Mouse (Mus musculus): ENCODE measurements around the gene Dnah12. TPM values are rescaled to one million over a fixed set of nuclear protein-coding genes. Genes with fewer than 3 reads are reported as not detected.
"Not testable (repeated sequence)": the region's sequence is repeated elsewhere in the genome, so short reads cannot be mapped to it uniquely, and the experiment has no call there.

Gene Dnah12
- polyA plus RNA-seq, 1 experiment from 2014 or later, result 0.12 TPM

GRCm38 (mm10) chr14:26690727-26691126, 2.3 kb upstream of the Dnah12 start:
- H3K27me3 ChIP-seq (ENCODE audit: control insufficient read depth, insufficient read depth, low read length), result no peaks in the 10 kb centered on the region
- no peaks in the 10 kb centered on the region for H3K9me3 ChIP-seq (ENCODE audit: control insufficient read depth, low read length)
- H3K27ac ChIP-seq (replicated peaks; ENCODE audit: low read depth, low read length), result no peak overlapping the region
- no peak for ATAC-seq (ENCODE audit: low FRiP score, low TSS enrichment)
- DNase-seq, result no peak
- H3K4me3 ChIP-seq (replicated peaks; ENCODE audit: low read depth, low read length), result no peak overlapping the region
- no peak overlapping the region for H3K4me2 ChIP-seq (ENCODE audit: low read length)
- H3K36me3 ChIP-seq (ENCODE audit: control insufficient read depth, insufficient read depth, low read length), result no peaks in the 10 kb centered on the region
- H3K9ac ChIP-seq (replicated peaks; ENCODE audit: low read length), result no peak overlapping the region
- H3K4me1 ChIP-seq (ENCODE audit: control insufficient read depth, insufficient read depth, low read length), result no peaks in the 10 kb centered on the region
- 72% methylated on average over 2 of the region's 2 CpGs for WGBS

GRCm38 (mm10) chr14:26691363-26691762, 1.7 kb upstream of the Dnah12 start:
- H3K9me3 ChIP-seq (ENCODE audit: control insufficient read depth, low read length), result no peaks in the 10 kb centered on the region
- no peaks in the 10 kb centered on the region for H3K27me3 ChIP-seq (ENCODE audit: control insufficient read depth, insufficient read depth, low read length)
- ATAC-seq (ENCODE audit: low FRiP score, low TSS enrichment) (no peak), DNase-seq (peak; percentile 1)
- WGBS, result 61% methylated on average over 2 of the region's 2 CpGs
- no peak overlapping the region for H3K27ac ChIP-seq (replicated peaks; ENCODE audit: low read depth, low read length)
- no peak overlapping the region for H3K9ac ChIP-seq (replicated peaks; ENCODE audit: low read length)
- H3K36me3 ChIP-seq (ENCODE audit: control insufficient read depth, insufficient read depth, low read length), result no peaks in the 10 kb centered on the region
- H3K4me1 ChIP-seq (ENCODE audit: control insufficient read depth, insufficient read depth, low read length), result no peaks in the 10 kb centered on the region
- no peak overlapping the region for H3K4me3 ChIP-seq (replicated peaks; ENCODE audit: low read depth, low read length)
- H3K4me2 ChIP-seq (ENCODE audit: low read length), result no peak overlapping the region

- Histone ChIP-seq H3K4me1 (ENCODE audit: control insufficient read depth, insufficient read depth, low read length) (no peaks in the 10 kb centered on the region), H3K4me3 (replicated peaks; ENCODE audit: low read depth, low read length) (no peak overlapping the region), H3K36me3 (ENCODE audit: control insufficient read depth, insufficient read depth, low read length) (no peaks in the 10 kb centered on the region), H3K9me3 (ENCODE audit: control insufficient read depth, low read length) (no peaks in the 10 kb centered on the region), H3K4me2 (ENCODE audit: low read length) (no peak overlapping the region), H3K9ac (replicated peaks; ENCODE audit: low read length) (no peak overlapping the region), H3K27me3 (ENCODE audit: control insufficient read depth, insufficient read depth, low read length) (no peaks in the 10 kb centered on the region), H3K27ac (replicated peaks; ENCODE audit: low read depth, low read length) (no peak overlapping the region)
- peak; percentile 58 for DNase-seq
- ATAC-seq (ENCODE audit: low FRiP score, low TSS enrichment), result no peak
Observed at GRCm38 (mm10) chr14:26697912-26698311, 4.8 kb downstream of the Dnah12 start.

GRCm38 (mm10) chr14:26705246-26705645, 12.2 kb downstream of the Dnah12 start:
- H3K4me3 ChIP-seq (replicated peaks; ENCODE audit: low read depth, low read length), result not testable (repeated sequence)

GRCm38 (mm10) chr14:26719696-26720095, 26.6 kb downstream of the Dnah12 start:
- DNase-seq; H3K36me3 ChIP-seq (ENCODE audit: control insufficient read depth, insufficient read depth, low read length); H3K27ac ChIP-seq (replicated peaks; ENCODE audit: low read depth, low read length); H3K9ac ChIP-seq (replicated peaks; ENCODE audit: low read length); ATAC-seq (ENCODE audit: low FRiP score, low TSS enrichment); H3K4me3 ChIP-seq (replicated peaks; ENCODE audit: low read depth, low read length); H3K4me1 ChIP-seq (ENCODE audit: control insufficient read depth, insufficient read depth, low read length); H3K27me3 ChIP-seq (ENCODE audit: control insufficient read depth, insufficient read depth, low read length); H3K4me2 ChIP-seq (ENCODE audit: low read length); H3K9me3 ChIP-seq (ENCODE audit: control insufficient read depth, low read length): not testable (repeated sequence)
- WGBS, result 69% methylated on average over 2 of the region's 2 CpGs

More at GRCm38 (mm10) chr14:26705246-26705645, 12.2 kb downstream of the Dnah12 start:
- not testable (repeated sequence) for H3K4me2 ChIP-seq (ENCODE audit: low read length); H3K9me3 ChIP-seq (ENCODE audit: control insufficient read depth, low read length); DNase-seq; H3K27me3 ChIP-seq (ENCODE audit: control insufficient read depth, insufficient read depth, low read length); H3K27ac ChIP-seq (replicated peaks; ENCODE audit: low read depth, low read length); H3K36me3 ChIP-seq (ENCODE audit: control insufficient read depth, insufficient read depth, low read length); ATAC-seq (ENCODE audit: low FRiP score, low TSS enrichment); H3K4me1 ChIP-seq (ENCODE audit: control insufficient read depth, insufficient read depth, low read length); H3K9ac ChIP-seq (replicated peaks; ENCODE audit: low read length)
- 87% methylated on average over 5 of the region's 5 CpGs for WGBS

GRCm38 (mm10) chr14:26724898-26725297, 31.8 kb downstream of the Dnah12 start:
- Histone ChIP-seq H3K4me3 (replicated peaks; ENCODE audit: low read depth, low read length) (no peak overlapping the region), H3K9me3 (ENCODE audit: control insufficient read depth, low read length) (no peaks in the 10 kb centered on the region), H3K27me3 (ENCODE audit: control insufficient read depth, insufficient read depth, low read length) (no peaks in the 10 kb centered on the region), H3K9ac (replicated peaks; ENCODE audit: low read length) (no peak overlapping the region), H3K27ac (replicated peaks; ENCODE audit: low read depth, low read length) (no peak overlapping the region), H3K4me2 (ENCODE audit: low read length) (no peak overlapping the region), H3K36me3 (ENCODE audit: control insufficient read depth, insufficient read depth, low read length) (no peaks in the 10 kb centered on the region), H3K4me1 (ENCODE audit: control insufficient read depth, insufficient read depth, low read length) (no peaks in the 10 kb centered on the region)
- DNase-seq (no peak), ATAC-seq (ENCODE audit: low FRiP score, low TSS enrichment) (no peak)
- WGBS, result 89% methylated on average over 3 of the region's 3 CpGs

- H3K27ac ChIP-seq (replicated peaks; ENCODE audit: low read depth, low read length), result no peak overlapping the region
- 0 out of 2 replicates have a peak, but pooled peaks cover 4% of the 10 kb centered on the region for H3K9me3 ChIP-seq (ENCODE audit: control insufficient read depth, low read length)
- no peak for DNase-seq
- no peak overlapping the region for H3K9ac ChIP-seq (replicated peaks; ENCODE audit: low read length)
- H3K4me3 ChIP-seq (replicated peaks; ENCODE audit: low read depth, low read length), result no peak overlapping the region
- no peaks in the 10 kb centered on the region for H3K36me3 ChIP-seq (ENCODE audit: control insufficient read depth, insufficient read depth, low read length)
- H3K4me1 ChIP-seq (ENCODE audit: control insufficient read depth, insufficient read depth, low read length), result no peaks in the 10 kb centered on the region
- no peak overlapping the region for H3K4me2 ChIP-seq (ENCODE audit: low read length)
- 84% methylated on average over 8 of the region's 8 CpGs for WGBS
- no peak for ATAC-seq (ENCODE audit: low FRiP score, low TSS enrichment)
- H3K27me3 ChIP-seq (ENCODE audit: control insufficient read depth, insufficient read depth, low read length), result no peaks in the 10 kb centered on the region
Observed at GRCm38 (mm10) chr14:26758566-26758965, 65.5 kb downstream of the Dnah12 start.

- Histone ChIP-seq H3K4me3 (replicated peaks; ENCODE audit: low read depth, low read length) (no peak overlapping the region), H3K9me3 (ENCODE audit: control insufficient read depth, low read length) (0 out of 2 replicates have a peak, but pooled peaks cover 5% of the 10 kb centered on the region), H3K27me3 (ENCODE audit: control insufficient read depth, insufficient read depth, low read length) (no peaks in the 10 kb centered on the region), H3K4me1 (ENCODE audit: control insufficient read depth, insufficient read depth, low read length) (no peaks in the 10 kb centered on the region), H3K9ac (replicated peaks; ENCODE audit: low read length) (no peak overlapping the region), H3K4me2 (ENCODE audit: low read length) (no peak overlapping the region), H3K36me3 (ENCODE audit: control insufficient read depth, insufficient read depth, low read length) (no peaks in the 10 kb centered on the region), H3K27ac (replicated peaks; ENCODE audit: low read depth, low read length) (no peak overlapping the region)
- no peak for DNase-seq
- WGBS, result 90% methylated on average over 6 of the region's 6 CpGs
- ATAC-seq (ENCODE audit: low FRiP score, low TSS enrichment), result no peak
Observed at GRCm38 (mm10) chr14:26764827-26765226, 71.8 kb downstream of the Dnah12 start.

- Histone ChIP-seq H3K36me3 (ENCODE audit: control insufficient read depth, insufficient read depth, low read length) (no peaks in the 10 kb centered on the region), H3K27ac (replicated peaks; ENCODE audit: low read depth, low read length) (no peak overlapping the region), H3K9me3 (ENCODE audit: control insufficient read depth, low read length) (0 out of 2 replicates have a peak, but pooled peaks cover 2% of the 10 kb centered on the region), H3K27me3 (ENCODE audit: control insufficient read depth, insufficient read depth, low read length) (no peaks in the 10 kb centered on the region), H3K4me1 (ENCODE audit: control insufficient read depth, insufficient read depth, low read length) (no peaks in the 10 kb centered on the region), H3K9ac (replicated peaks; ENCODE audit: low read length) (no peak overlapping the region), H3K4me3 (replicated peaks; ENCODE audit: low read depth, low read length) (no peak overlapping the region), H3K4me2 (ENCODE audit: low read length) (no peak overlapping the region)
- DNase-seq (no peak), ATAC-seq (ENCODE audit: low FRiP score, low TSS enrichment) (no peak)
- WGBS, result 82% methylated on average over 4 of the region's 4 CpGs
Observed at GRCm38 (mm10) chr14:26768195-26768594, 75.1 kb downstream of the Dnah12 start.
